Comparison of ENCODE assay signal across 14 mouse cellular contexts in genomic region chrX:15322958-15323357, GRCm38 (mm10).
A peak's percentile ranks its signal among the peaks of the same experiment; 100 is the strongest.
DNase-seq lines count a peak whose midpoint lies in the region; ATAC-seq and TF ChIP-seq lines count a peak whose summit lies in the region.
"Had no signal": no experiment of that assay in that cellular context is flagged by ENCODE, and none has a peak within 500 bp of the region (broad histone marks: within the 10 kb centered on the region; RNA-seq: fewer than 3 reads in every experiment).

No protein-coding gene starts in this region.

- intact Hi-C loops in left cerebral cortex, postnatal 36 days (cut with DNase I): no loop called here

- 0 out of 2 replicates have a peak, but pooled peaks have one; percentile 36 for ATAC-seq in kidney, postnatal 0 days (replicated peaks; ENCODE audit: low FRiP score, low read depth)
- ATAC-seq in embryonic facial prominence, embryonic 12.5 days (ENCODE audit: insufficient number of reproducible peaks, insufficient read depth, low FRiP score, low TSS enrichment): no peak

- TF ChIP-seq POLR2A in kidney, adult 2 months (IDR thresholded peaks at IDR 0.05; ENCODE audit: low read depth, low read length): no peak

- H3K4me3 ChIP-seq in heart, embryonic 10.5 days: no peak overlapping the region
- no peak overlapping the region for H3K4me3 ChIP-seq in kidney, postnatal 0 days (replicated peaks; ENCODE audit: low read depth, low read length)
- H3K4me3 ChIP-seq in kidney, adult 2 months (ENCODE audit: insufficient read depth, low read depth, low read length): no peak overlapping the region
- H3K4me3 ChIP-seq in ES-E14 (ENCODE audit: insufficient read depth in 1 of 2, low read depth in 1 of 2, low read length in 2 of 2, poor library complexity in 1 of 2, severe bottlenecking in 1 of 2): no peak overlapping the region
- H3K4me3 ChIP-seq in embryonic facial prominence, embryonic 12.5 days: no peak overlapping the region
- H3K4me3 ChIP-seq: layer of hippocampus, adult 2 months had no signal

- DNase-seq in heart, embryonic 10.5 days (ENCODE audit: low spot score): no peak
- DNase-seq in heart, adult 9 months (ENCODE audit: low spot score in 2 of 2): no peak
- no peak for DNase-seq in kidney, postnatal 0 days (ENCODE audit: low spot score)
- no peak for DNase-seq in kidney, adult 2 months
- DNase-seq in ES-E14 (ENCODE audit: low read depth, low spot score): peak; percentile 1
- DNase-seq in left cerebral cortex, postnatal 36 days (ENCODE audit: low spot score in 2 of 2): no peak
- no peak for DNase-seq in thymus, postnatal 14 days
- DNase-seq: cerebellum, adult 18-20 months; gastrocnemius, postnatal 36 days; heart, postnatal 36 days; thymus, adult 18-20 months had no signal

- H3K9me3 ChIP-seq in heart, embryonic 10.5 days: no peaks in the 10 kb centered on the region
- no peaks in the 10 kb centered on the region for H3K9me3 ChIP-seq in kidney, postnatal 0 days (replicated peaks; ENCODE audit: low read length)
- no peaks in the 10 kb centered on the region for H3K9me3 ChIP-seq in ES-E14 (ENCODE audit: control insufficient read depth, insufficient read depth, low read depth, low read length)
- H3K9me3 ChIP-seq in embryonic facial prominence, embryonic 12.5 days: no peaks in the 10 kb centered on the region
- H3K9me3 ChIP-seq: megakaryocyte, embryonic 14.5 days had no signal

- peak overlapping the region; percentile 59; the same call in 1 of the 2 replicates for H3K27ac ChIP-seq in heart, embryonic 10.5 days
- H3K27ac ChIP-seq in kidney, postnatal 0 days: no peak overlapping the region
- H3K27ac ChIP-seq in kidney, adult 2 months (ENCODE audit: insufficient read depth, low read depth, low read length): no peak overlapping the region
- no peak overlapping the region for H3K27ac ChIP-seq in ES-E14 (ENCODE audit: insufficient read depth, low read depth, low read length, poor library complexity, severe bottlenecking)
- no peak overlapping the region for H3K27ac ChIP-seq in embryonic facial prominence, embryonic 12.5 days
- H3K27ac ChIP-seq: layer of hippocampus, adult 2 months had no signal

- H3K27me3 ChIP-seq in heart, embryonic 10.5 days (ENCODE audit: insufficient read depth, poor library complexity, severe bottlenecking): no peaks in the 10 kb centered on the region
- no peaks in the 10 kb centered on the region for H3K27me3 ChIP-seq in kidney, postnatal 0 days (ENCODE audit: insufficient read depth, low read length)
- H3K27me3 ChIP-seq in kidney, adult 2 months (replicated peaks; ENCODE audit: control insufficient read depth, insufficient read depth, low read length): no peaks in the 10 kb centered on the region
- no peaks in the 10 kb centered on the region for H3K27me3 ChIP-seq in embryonic facial prominence, embryonic 12.5 days
- H3K27me3 ChIP-seq: megakaryocyte, embryonic 14.5 days had no signal

- no peaks in the 10 kb centered on the region for H3K36me3 ChIP-seq in heart, embryonic 10.5 days
- no peaks in the 10 kb centered on the region for H3K36me3 ChIP-seq in kidney, postnatal 0 days (ENCODE audit: insufficient read depth, low read length)
- no peaks in the 10 kb centered on the region for H3K36me3 ChIP-seq in kidney, adult 2 months (ENCODE audit: control insufficient read depth, insufficient read depth, low read length)
- H3K36me3 ChIP-seq in ES-E14 (ENCODE audit: control insufficient read depth, insufficient read depth, low read length, poor library complexity, severe bottlenecking): no peaks in the 10 kb centered on the region
- no peaks in the 10 kb centered on the region for H3K36me3 ChIP-seq in embryonic facial prominence, embryonic 12.5 days

- H3K9ac ChIP-seq in kidney, postnatal 0 days (ENCODE audit: low read depth, low read length): no peak overlapping the region
- no peak overlapping the region for H3K9ac ChIP-seq in ES-E14 (ENCODE audit: insufficient read depth, low read depth, low read length, poor library complexity, severe bottlenecking)
- no peak overlapping the region for H3K9ac ChIP-seq in embryonic facial prominence, embryonic 12.5 days

- in situ Hi-C loops in ES-E14 (cut with MboI; ENCODE audit: low sequenced_read_pairs in 2 of 2, unreplicated experiment in 2 of 2): no loop called here

- H3K4me2 ChIP-seq in kidney, postnatal 0 days (ENCODE audit: low read length): no peak overlapping the region
- H3K4me2 ChIP-seq in embryonic facial prominence, embryonic 12.5 days (replicated peaks): peak overlapping the region; percentile 31; the same call in 1 of the 2 replicates

- TF ChIP-seq CTCF in kidney, postnatal 0 days (IDR thresholded peaks at IDR 0.05; ENCODE audit: low read depth): no peak
- TF ChIP-seq CTCF in kidney, adult 2 months (conservative IDR thresholded peaks at IDR 0.05; ENCODE audit: insufficient read depth, insufficient read length, low read depth, low read length): no peak

- no peaks in the 10 kb centered on the region for H3K4me1 ChIP-seq in heart, embryonic 10.5 days
- no peaks in the 10 kb centered on the region for H3K4me1 ChIP-seq in kidney, postnatal 0 days (replicated peaks; ENCODE audit: insufficient read depth, low read length)
- no peaks in the 10 kb centered on the region for H3K4me1 ChIP-seq in kidney, adult 2 months (ENCODE audit: control insufficient read depth, insufficient read depth, low read length)
- 0 out of 4 replicates have a peak, but pooled peaks cover 0 to 2% of the 10 kb centered on the region in 2 experiments for H3K4me1 ChIP-seq in ES-E14 (ENCODE audit: control insufficient read depth in 2 of 2, insufficient read depth in 2 of 2, low read length in 2 of 2, poor library complexity in 1 of 2)
- no peaks in the 10 kb centered on the region for H3K4me1 ChIP-seq in embryonic facial prominence, embryonic 12.5 days
- H3K4me1 ChIP-seq: megakaryocyte, embryonic 14.5 days had no signal

- WGBS in heart, embryonic 10.5 days: 41% methylated on average over 5 of the region's 5 CpGs
- 39% methylated on average over 5 of the region's 5 CpGs for WGBS in kidney, postnatal 0 days
- 44% methylated on average over 5 of the region's 5 CpGs for WGBS in kidney, adult 2 months
- 40% methylated on average over 5 of the region's 5 CpGs for WGBS in embryonic facial prominence, embryonic 12.5 days

TF ChIP-seq in ES-E14, 5 proteins besides CTCF, POLR2A, EP300 and RAD21:
- TF ChIP-seq ZNF384 (IDR thresholded peaks at IDR 0.05; ENCODE audit: low read depth, low read length) (no peak), MAFK (IDR thresholded peaks at IDR 0.05; ENCODE audit: insufficient read depth, low read depth, low read length) (no peak), HCFC1 (IDR thresholded peaks at IDR 0.05; ENCODE audit: borderline replicate concordance, insufficient read depth, low read length) (no peak), ZC3H11A (IDR thresholded peaks at IDR 0.05; ENCODE audit: borderline replicate concordance, low read depth, low read length) (no peak), CHD2 (IDR thresholded peaks at IDR 0.05; ENCODE audit: low read depth, low read length) (no peak)
